Comparison of ENCODE assay signal across 29 mouse cellular contexts in genomic region chr2:132481547-132481946, GRCm38 (mm10).
DNase-seq lines count a peak whose midpoint lies in the region; ATAC-seq and TF ChIP-seq lines count a peak whose summit lies in the region.
"Had no signal": no experiment of that assay in that cellular context is flagged by ENCODE, and none has a peak within 500 bp of the region (broad histone marks: within the 10 kb centered on the region; RNA-seq: fewer than 3 reads in every experiment).

No protein-coding gene starts in this region.

- DNase-seq in 416B (ENCODE audit: low read depth) (peak; percentile 84), G1E (ENCODE audit: low spot score) (no peak)
- DNase-seq in liver, embryonic 13.5 days = no peak
- no peak for DNase-seq in left cerebral cortex, adult 11 months (ENCODE audit: low spot score)
- DNase-seq in lung, postnatal 14 days = no peak
- DNase-seq in right cerebral cortex, postnatal 4 days = no peak
- DNase-seq: adrenal gland, adult 8-10 months; cerebellum, adult 11-12 months; cerebellum, postnatal 25 days; embryo, embryonic 11 days; heart, postnatal 14 days; kidney, adult 2 months; lung, adult 18-20 months; lung, postnatal 10 days; midbrain, embryonic 14.5 days; right cerebral cortex, postnatal 25 days had no signal

- 0 out of 2 replicates have a peak, but pooled peaks cover 2% of the 10 kb centered on the region for H3K9me3 ChIP-seq in G1E (replicated peaks)
- H3K9me3 ChIP-seq in liver, embryonic 13.5 days (replicated peaks) = no peaks in the 10 kb centered on the region
- H3K9me3 ChIP-seq: embryonic facial prominence, embryonic 13.5 days; forebrain, embryonic 13.5 days; heart, embryonic 13.5 days; hindbrain, embryonic 12.5 days; neural tube, embryonic 12.5 days; stomach, embryonic 15.5 days had no signal

- ATAC-seq in G1E (ENCODE audit: extremely low read depth, insufficient number of reproducible peaks, low FRiP score, poor library complexity, severe bottlenecking) = peak; percentile 96
- peak; percentile 59; the same call in 1 of the 2 replicates for ATAC-seq in liver, embryonic 13.5 days (ENCODE audit: low read depth)
- ATAC-seq in megakaryocyte-erythroid progenitor cell, adult 5-6 weeks (replicated peaks; ENCODE audit: low FRiP score, low TSS enrichment, poor library complexity, severe bottlenecking) = peak; percentile 52; the same call in 1 of the 2 replicates
- no peak for ATAC-seq in erythroid progenitor cell, adult 5-6 weeks (replicated peaks; ENCODE audit: low FRiP score, poor library complexity, severe bottlenecking)
- ATAC-seq: forebrain, embryonic 13.5 days; inflammation-experienced regulatory T-cells, adult 6 months; Patski had no signal

- no peak overlapping the region for H3K27ac ChIP-seq in liver, embryonic 13.5 days
- H3K27ac ChIP-seq: embryonic facial prominence, embryonic 13.5 days; forebrain, embryonic 13.5 days; heart, embryonic 13.5 days; hindbrain, embryonic 12.5 days; kidney, postnatal 0 days; neural tube, embryonic 12.5 days; stomach, embryonic 15.5 days had no signal

- no peak overlapping the region for H3K4me2 ChIP-seq in liver, embryonic 13.5 days
- H3K4me2 ChIP-seq: embryonic facial prominence, embryonic 13.5 days; forebrain, embryonic 13.5 days; heart, embryonic 13.5 days; hindbrain, embryonic 12.5 days; neural tube, embryonic 12.5 days; stomach, embryonic 15.5 days had no signal

- H3K9ac ChIP-seq in liver, embryonic 13.5 days = no peak overlapping the region
- H3K9ac ChIP-seq: embryonic facial prominence, embryonic 13.5 days; forebrain, embryonic 13.5 days; heart, embryonic 13.5 days; hindbrain, embryonic 12.5 days; neural tube, embryonic 12.5 days; stomach, embryonic 15.5 days had no signal

- H3K4me1 ChIP-seq in G1E (ENCODE audit: insufficient read depth, low read depth, low read length) = peaks cover 19% of the 10 kb centered on the region
- peaks cover 3% of the 10 kb centered on the region; the same call in 1 of the 2 replicates for H3K4me1 ChIP-seq in liver, embryonic 13.5 days (replicated peaks)
- H3K4me1 ChIP-seq: embryonic facial prominence, embryonic 13.5 days; forebrain, embryonic 13.5 days; heart, embryonic 13.5 days; hindbrain, embryonic 12.5 days; neural tube, embryonic 12.5 days; stomach, embryonic 15.5 days had no signal

- H3K27me3 ChIP-seq in G1E (ENCODE audit: insufficient read depth, low read length) = peaks cover 26% of the 10 kb centered on the region
- peaks cover 15% of the 10 kb centered on the region; the same call in 1 of the 2 replicates for H3K27me3 ChIP-seq in liver, embryonic 13.5 days
- H3K27me3 ChIP-seq: embryonic facial prominence, embryonic 13.5 days; hindbrain, embryonic 12.5 days; neural tube, embryonic 12.5 days; stomach, embryonic 15.5 days had no signal

- no peak for TF ChIP-seq CTCF in G1E (IDR thresholded peaks at IDR 0.05; ENCODE audit: low read depth, low read length)

- peak overlapping the region; percentile 2; the same call in 1 of the 2 replicates for H3K4me3 ChIP-seq in G1E (ENCODE audit: low read depth, low read length)
- H3K4me3 ChIP-seq in liver, embryonic 13.5 days (replicated peaks) = no peak overlapping the region
- H3K4me3 ChIP-seq: embryonic facial prominence, embryonic 13.5 days; erythroblast, embryonic 14.5 days; forebrain, embryonic 13.5 days; heart, embryonic 13.5 days; hindbrain, embryonic 12.5 days; megakaryocyte, embryonic 14.5 days; neural tube, embryonic 12.5 days; stomach, embryonic 15.5 days had no signal

- no peaks in the 10 kb centered on the region for H3K36me3 ChIP-seq in G1E (replicated peaks)
- no peaks in the 10 kb centered on the region for H3K36me3 ChIP-seq in liver, embryonic 13.5 days
- H3K36me3 ChIP-seq: embryonic facial prominence, embryonic 13.5 days; heart, embryonic 13.5 days; hindbrain, embryonic 12.5 days; neural tube, embryonic 12.5 days; stomach, embryonic 15.5 days had no signal

- WGBS in liver, embryonic 13.5 days (ENCODE audit: insufficient replicate concordance) = 24% methylated on average over 3 of the region's 3 CpGs
